Mouse (Mus musculus): Measurements from ENCODE around the gene Fam181a. TPM values are rescaled to one million over a fixed set of nuclear protein-coding genes. Genes with fewer than 3 reads are reported as not detected.

Fam181a gene
- polyA plus RNA-seq, 1 experiment: not detected

GRCm38 (mm10) chr12:103352735-103353134 lies 42.0 kb downstream of the Fam181a start:
- TF ChIP-seq POLR2A (IDR thresholded peaks at IDR 0.05; ENCODE audit: insufficient read depth, low read length) (no peak), EP300 (IDR thresholded peaks at IDR 0.05; ENCODE audit: insufficient read depth, low read depth, low read length) (no peak), CTCF (IDR thresholded peaks at IDR 0.05; ENCODE audit: low read depth, low read length) (no peak)
- H3K36me3 ChIP-seq (ENCODE audit: control insufficient read depth, insufficient read depth, low read length, poor library complexity, severe bottlenecking): no peaks in the 10 kb centered on the region
- no peaks in the 10 kb centered on the region for H3K27me3 ChIP-seq (ENCODE audit: control insufficient read depth, insufficient read depth, low read length, poor library complexity, severe bottlenecking)
- H3K9me3 ChIP-seq (replicated peaks; ENCODE audit: control insufficient read depth, insufficient read depth, low read length, poor library complexity, severe bottlenecking): no peaks in the 10 kb centered on the region
- H3K27ac ChIP-seq (ENCODE audit: insufficient read depth, low read length): no peak overlapping the region
- H3K4me1 ChIP-seq (ENCODE audit: control insufficient read depth, insufficient read depth, low read length): no peaks in the 10 kb centered on the region
- H3K9ac ChIP-seq (ENCODE audit: low read depth, poor library complexity, severe bottlenecking): no peak overlapping the region
- H3K4me3 ChIP-seq (ENCODE audit: low read depth, low read length): no peak overlapping the region

- Histone ChIP-seq H3K27ac (ENCODE audit: insufficient read depth, low read length) (no peak overlapping the region), H3K4me3 (ENCODE audit: low read depth, low read length) (no peak overlapping the region), H3K9me3 (replicated peaks; ENCODE audit: control insufficient read depth, insufficient read depth, low read length, poor library complexity, severe bottlenecking) (no peaks in the 10 kb centered on the region), H3K27me3 (ENCODE audit: control insufficient read depth, insufficient read depth, low read length, poor library complexity, severe bottlenecking) (no peaks in the 10 kb centered on the region), H3K9ac (ENCODE audit: low read depth, poor library complexity, severe bottlenecking) (no peak overlapping the region), H3K4me1 (ENCODE audit: control insufficient read depth, insufficient read depth, low read length) (no peaks in the 10 kb centered on the region), H3K36me3 (ENCODE audit: control insufficient read depth, insufficient read depth, low read length, poor library complexity, severe bottlenecking) (no peaks in the 10 kb centered on the region)
- TF ChIP-seq EP300 (IDR thresholded peaks at IDR 0.05; ENCODE audit: insufficient read depth, low read depth, low read length): no peak
- no peak for TF ChIP-seq CTCF (IDR thresholded peaks at IDR 0.05; ENCODE audit: low read depth, low read length)
- TF ChIP-seq POLR2A (IDR thresholded peaks at IDR 0.05; ENCODE audit: insufficient read depth, low read length): no peak
Measured at GRCm38 (mm10) chr12:103353538-103353937, 42.8 kb downstream of the Fam181a start.

GRCm38 (mm10) chr12:103355746-103356414 lies 45.1 kb downstream of the Fam181a start, which contains the start of gene Asb2:
TSS of gene Asb2 (minus strand) at chr12:103356001.
- no peak for TF ChIP-seq CTCF (IDR thresholded peaks at IDR 0.05; ENCODE audit: low read depth, low read length)
- no peak for TF ChIP-seq POLR2A (IDR thresholded peaks at IDR 0.05; ENCODE audit: insufficient read depth, low read length)
- TF ChIP-seq EP300 (IDR thresholded peaks at IDR 0.05; ENCODE audit: insufficient read depth, low read depth, low read length): no peak
- H3K27ac ChIP-seq (ENCODE audit: insufficient read depth, low read length): no peak within 1 kb of the TSS
- no peak within 1 kb of the TSS for H3K9ac ChIP-seq (ENCODE audit: low read depth, poor library complexity, severe bottlenecking)
- no peak within 1 kb of the TSS for H3K4me3 ChIP-seq (ENCODE audit: low read depth, low read length)
- H3K4me1 ChIP-seq (ENCODE audit: control insufficient read depth, insufficient read depth, low read length): no peaks in the 10 kb centered on the region
- H3K27me3 ChIP-seq (ENCODE audit: control insufficient read depth, insufficient read depth, low read length, poor library complexity, severe bottlenecking): no peaks in the 10 kb centered on the region
- no peaks in the 10 kb centered on the region for H3K9me3 ChIP-seq (replicated peaks; ENCODE audit: control insufficient read depth, insufficient read depth, low read length, poor library complexity, severe bottlenecking)
- H3K36me3 ChIP-seq (ENCODE audit: control insufficient read depth, insufficient read depth, low read length, poor library complexity, severe bottlenecking): no peaks in the 10 kb centered on the region

GRCm38 (mm10) chr12:103356415-103356748 lies 45.6 kb downstream of the Fam181a start:
- Histone ChIP-seq H3K9me3 (replicated peaks; ENCODE audit: control insufficient read depth, insufficient read depth, low read length, poor library complexity, severe bottlenecking) (no peaks in the 10 kb centered on the region), H3K36me3 (ENCODE audit: control insufficient read depth, insufficient read depth, low read length, poor library complexity, severe bottlenecking) (no peaks in the 10 kb centered on the region), H3K4me1 (ENCODE audit: control insufficient read depth, insufficient read depth, low read length) (no peaks in the 10 kb centered on the region), H3K27me3 (ENCODE audit: control insufficient read depth, insufficient read depth, low read length, poor library complexity, severe bottlenecking) (no peaks in the 10 kb centered on the region), H3K4me3 (ENCODE audit: low read depth, low read length) (no peak overlapping the region), H3K9ac (ENCODE audit: low read depth, poor library complexity, severe bottlenecking) (no peak overlapping the region), H3K27ac (ENCODE audit: insufficient read depth, low read length) (no peak overlapping the region)
- TF ChIP-seq CTCF (IDR thresholded peaks at IDR 0.05; ENCODE audit: low read depth, low read length) (no peak), EP300 (IDR thresholded peaks at IDR 0.05; ENCODE audit: insufficient read depth, low read depth, low read length) (no peak), POLR2A (IDR thresholded peaks at IDR 0.05; ENCODE audit: insufficient read depth, low read length) (no peak)

- TF ChIP-seq EP300 (IDR thresholded peaks at IDR 0.05; ENCODE audit: insufficient read depth, low read depth, low read length): no peak
- no peak for TF ChIP-seq CTCF (IDR thresholded peaks at IDR 0.05; ENCODE audit: low read depth, low read length)
- no peak for TF ChIP-seq POLR2A (IDR thresholded peaks at IDR 0.05; ENCODE audit: insufficient read depth, low read length)
- no peaks in the 10 kb centered on the region for H3K36me3 ChIP-seq (ENCODE audit: control insufficient read depth, insufficient read depth, low read length, poor library complexity, severe bottlenecking)
- no peak overlapping the region for H3K4me3 ChIP-seq (ENCODE audit: low read depth, low read length)
- no peaks in the 10 kb centered on the region for H3K27me3 ChIP-seq (ENCODE audit: control insufficient read depth, insufficient read depth, low read length, poor library complexity, severe bottlenecking)
- no peak overlapping the region for H3K27ac ChIP-seq (ENCODE audit: insufficient read depth, low read length)
- H3K9me3 ChIP-seq (replicated peaks; ENCODE audit: control insufficient read depth, insufficient read depth, low read length, poor library complexity, severe bottlenecking): no peaks in the 10 kb centered on the region
- no peak overlapping the region for H3K9ac ChIP-seq (ENCODE audit: low read depth, poor library complexity, severe bottlenecking)
- H3K4me1 ChIP-seq (ENCODE audit: control insufficient read depth, insufficient read depth, low read length): no peaks in the 10 kb centered on the region
Measured at GRCm38 (mm10) chr12:103358216-103358615, 47.4 kb downstream of the Fam181a start.

- Histone ChIP-seq H3K4me3 (ENCODE audit: low read depth, low read length) (no peak overlapping the region), H3K27me3 (ENCODE audit: control insufficient read depth, insufficient read depth, low read length, poor library complexity, severe bottlenecking) (no peaks in the 10 kb centered on the region), H3K27ac (ENCODE audit: insufficient read depth, low read length) (no peak overlapping the region), H3K4me1 (ENCODE audit: control insufficient read depth, insufficient read depth, low read length) (no peaks in the 10 kb centered on the region), H3K9ac (ENCODE audit: low read depth, poor library complexity, severe bottlenecking) (no peak overlapping the region), H3K9me3 (replicated peaks; ENCODE audit: control insufficient read depth, insufficient read depth, low read length, poor library complexity, severe bottlenecking) (no peaks in the 10 kb centered on the region), H3K36me3 (ENCODE audit: control insufficient read depth, insufficient read depth, low read length, poor library complexity, severe bottlenecking) (no peaks in the 10 kb centered on the region)
- no peak for TF ChIP-seq EP300 (IDR thresholded peaks at IDR 0.05; ENCODE audit: insufficient read depth, low read depth, low read length)
- no peak for TF ChIP-seq POLR2A (IDR thresholded peaks at IDR 0.05; ENCODE audit: insufficient read depth, low read length)
Measured at GRCm38 (mm10) chr12:103358951-103359801, 48.4 kb downstream of the Fam181a start.
